Mouse (Mus musculus) liver, embryonic 14.5 days (tissue): ENCODE results near the gene Slco1a5. TPM values are rescaled to one million over a fixed set of nuclear protein-coding genes. Genes with fewer than 3 reads are reported as not detected.

ENCODE experiments used
- ATAC-seq: fragments of 200-750 bp; cut with Nextera tagmentation; 2 replicates; pipeline ENCODE4 v1.8.0; 2017; ENCODE audit warnings: moderate number of reproducible peaks, mild to moderate bottlenecking, moderate library complexity; ENCODE audit not compliant: insufficient read depth
- DNase-seq, 3 experiments: peaks; one replicate each; pipeline ENCODE4 v3.0.0-alpha.2; 2012 to 2013; ENCODE audit warnings: low read depth in 3 of 3, low spot score in 3 of 3
- H3K27ac ChIP-seq: fragments of 300-500 bp; sonication (generic); 2 replicates; pipeline ENCODE4 v1.5.1; 2014; ENCODE audit warnings: moderate library complexity, mild to moderate bottlenecking, control low read depth, inconsistent platforms
- H3K27me3 ChIP-seq: fragments of 300-500 bp; sonication (generic); 2 replicates; pipeline ENCODE4 v1.6.1; 2014; ENCODE audit warnings: mild to moderate bottlenecking, low read length, moderate library complexity; ENCODE audit not compliant: control insufficient read depth, insufficient read depth
- H3K36me3 ChIP-seq: fragments of 300-500 bp; sonication (generic); replicated peaks from 2 replicates; pipeline ENCODE4 v1.6.1; 2014; ENCODE audit warnings: low read depth; ENCODE audit not compliant: control insufficient read depth, insufficient read depth
- H3K4me1 ChIP-seq, 2 experiments: fragments of 200-500 bp in 1 of 2; fragments of 300-500 bp in 1 of 2; sonication (generic) in 1 of 2; replicated peaks; 2 replicates each; pipeline ENCODE4 v1.6.1; 2012 to 2014; ENCODE audit warnings: antibody characterized with exemption in 1 of 2, inconsistent platforms in 1 of 2, low read length in 1 of 2; ENCODE audit not compliant: control insufficient read depth in 2 of 2, insufficient read depth in 2 of 2
- H3K4me2 ChIP-seq: fragments of 300-500 bp; sonication (generic); 2 replicates; pipeline ENCODE4 v1.6.1; 2014; ENCODE audit warnings: low read depth, mild to moderate bottlenecking, control low read depth, moderate library complexity
- H3K4me3 ChIP-seq, 2 experiments: fragments of 200-500 bp in 1 of 2; fragments of 300-500 bp in 1 of 2; sonication (generic) in 1 of 2; 2 replicates each; pipeline ENCODE4 v1.5.1; 2012 to 2014; ENCODE audit warnings: low read depth in 2 of 2, low read length in 2 of 2, mild to moderate bottlenecking in 2 of 2, control low read depth in 1 of 2, inconsistent platforms in 1 of 2, moderate library complexity in 1 of 2; ENCODE audit not compliant: insufficient read depth in 1 of 2
- H3K9ac ChIP-seq: fragments of 300-500 bp; sonication (generic); replicated peaks from 2 replicates; pipeline ENCODE4 v1.6.1; 2014; ENCODE audit warnings: mild to moderate bottlenecking, control low read depth, moderate library complexity
- H3K9me3 ChIP-seq: fragments of 300-500 bp; sonication (generic); 2 replicates; pipeline ENCODE4 v1.6.1; 2016; ENCODE audit warnings: low read length, mixed read lengths; ENCODE audit not compliant: control insufficient read depth
- CTCF ChIP-seq: IDR thresholded peaks from 2 replicates; pipeline ENCODE4 v1.5.1; 2016; ENCODE audit warnings: antibody characterized with exemption, low read depth, control low read depth
- EP300 ChIP-seq: IDR thresholded peaks from 2 replicates; pipeline ENCODE4 v1.6.1; 2016; ENCODE audit warnings: antibody characterized with exemption, low read depth
- WGBS: fragments of 180-500 bp; shearing (Covaris S2); extraction: QIAGEN DNeasy Blood & Tissue Kit; methylation state at CpG from one replicate; pipeline ENCODE4 v1.1.7; 2014; ENCODE audit not compliant: insufficient replicate concordance; 5-methylcytosine and 5-hydroxymethylcytosine counted together
- polyA plus RNA-seq, 2 experiments: library from polyadenylated mRNA; depleted of rRNA in 1 of 2; stranded (reverse) in 1 of 2; unstranded in 1 of 2; fragments of >200 nt; fragmentation: Nextera tagmentation in 1 of 2; extraction: Ambion mirVana in 1 of 2; gene quantifications; 2 replicates each; pipeline versions ENCODE4 v1.2.1 to v1.2.3; 2012 to 2014

Slco1a5 gene
- polyA plus RNA-seq (2012; rRNA removed) (not detected in 2 replicates), polyA plus RNA-seq (2014; fragmentation: Nextera tagmentation; extraction: Ambion mirVana) (not detected in 2 replicates)

- ATAC-seq, result no peak
- 34% methylated on average over 4 of the region's 4 CpGs for WGBS
- DNase-seq, result no peak
- no peak within 1 kb of the TSS for H3K4me2 ChIP-seq
- no peaks in the 10 kb centered on the region for H3K4me1 ChIP-seq
- H3K27me3 ChIP-seq, result no peaks in the 10 kb centered on the region
- no peaks in the 10 kb centered on the region for H3K36me3 ChIP-seq
- no peaks in the 10 kb centered on the region for H3K9me3 ChIP-seq
- H3K27ac ChIP-seq, result no peak within 1 kb of the TSS
- H3K4me3 ChIP-seq, result no peak within 1 kb of the TSS
- H3K9ac ChIP-seq, result no peak within 1 kb of the TSS
- TF ChIP-seq CTCF, result no peak
Measured at GRCm38 (mm10) chr6:142322881-142323280, at the start of gene Slco1a5. Gene Slco1a5, minus strand, starts transcription at chr6:142322981.

- Histone ChIP-seq H3K9me3 (no peaks in the 10 kb centered on the region), H3K9ac (no peak overlapping the region), H3K27me3 (no peaks in the 10 kb centered on the region), H3K4me2 (no peak overlapping the region), H3K36me3 (peaks cover 37% of the 10 kb centered on the region), H3K4me1 (no peaks in the 10 kb centered on the region), H3K4me3 (no peak overlapping the region), H3K27ac (no peak overlapping the region)
- ATAC-seq (no peak), DNase-seq (no peak)
- WGBS, result 77% methylated on average over 3 of the region's 3 CpGs
- TF ChIP-seq CTCF, result no peak
- TF ChIP-seq EP300, result no peak
Measured at GRCm38 (mm10) chr6:142369568-142369967, 46.8 kb upstream of the Slco1a5 start.

DNA sequence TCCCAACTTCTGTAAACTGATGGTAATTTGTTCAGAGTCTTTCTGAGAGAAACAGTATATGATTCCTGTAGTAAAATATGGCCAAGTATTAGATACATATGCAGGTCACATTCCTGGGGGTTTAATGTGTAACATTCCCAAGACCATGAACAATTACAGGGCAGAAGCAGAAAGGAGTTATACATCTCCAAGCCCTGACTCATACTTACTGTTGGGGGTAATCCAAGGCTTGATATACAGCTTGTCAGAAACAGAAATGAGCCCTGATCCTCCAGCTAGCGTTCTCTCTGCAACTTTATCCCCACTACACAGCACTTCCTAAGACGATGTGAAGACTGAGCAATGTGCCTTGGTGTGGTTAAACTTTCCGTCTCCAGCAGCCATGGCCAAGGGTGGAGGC, 44.8 kb upstream of the Slco1a5 start:
- TF ChIP-seq EP300, result no peak
- TF ChIP-seq CTCF, result no peak
- no peaks in the 10 kb centered on the region for H3K9me3 ChIP-seq
- no peaks in the 10 kb centered on the region for H3K27me3 ChIP-seq
- WGBS, result 84% methylated on average over 3 of the region's 3 CpGs
- no peak overlapping the region for H3K4me2 ChIP-seq
- H3K4me1 ChIP-seq, result no peaks in the 10 kb centered on the region
- no peak overlapping the region for H3K27ac ChIP-seq
- no peak overlapping the region for H3K4me3 ChIP-seq
- ATAC-seq (no peak), DNase-seq (no peak)
- H3K9ac ChIP-seq, result no peak overlapping the region
- peaks cover 42% of the 10 kb centered on the region for H3K36me3 ChIP-seq

GRCm38 (mm10) chr6:142366473-142367018, 43.8 kb upstream of the Slco1a5 start:
- H3K27ac ChIP-seq, result no peak overlapping the region
- DNase-seq, result no peak
- TF ChIP-seq CTCF (no peak), EP300 (no peak)
- H3K27me3 ChIP-seq, result no peaks in the 10 kb centered on the region
- no peak for ATAC-seq
- H3K36me3 ChIP-seq, result peaks cover 39% of the 10 kb centered on the region
- H3K4me1 ChIP-seq, result no peaks in the 10 kb centered on the region
- H3K4me2 ChIP-seq, result no peak overlapping the region
- H3K4me3 ChIP-seq, result no peak overlapping the region
- WGBS, result 79% methylated on average over 10 of the region's 10 CpGs
- no peak overlapping the region for H3K9ac ChIP-seq
- H3K9me3 ChIP-seq, result no peaks in the 10 kb centered on the region

GRCm38 (mm10) chr6:142365742-142366472, 43.1 kb upstream of the Slco1a5 start:
- 81% methylated on average over 8 of the region's 8 CpGs for WGBS
- ATAC-seq (no peak), DNase-seq (no peak)
- Histone ChIP-seq H3K27me3 (no peaks in the 10 kb centered on the region), H3K9me3 (no peaks in the 10 kb centered on the region), H3K4me3 (no peak overlapping the region), H3K27ac (no peak overlapping the region), H3K4me1 (no peaks in the 10 kb centered on the region), H3K4me2 (no peak overlapping the region), H3K9ac (no peak overlapping the region), H3K36me3 (peaks cover 37% of the 10 kb centered on the region)
- TF ChIP-seq CTCF (no peak), EP300 (no peak)
